Mouse (Mus musculus) liver, adult 2 months (tissue): ENCODE measurements around the gene Gm20388.

Experiments
- CTCF ChIP-seq: fragments of 200-500 bp; IDR thresholded peaks from 2 replicates; pipeline ENCODE4 v1.5.1; 2011; ENCODE audit warnings: low read depth, low read length, control low read depth
- POLR2A ChIP-seq: fragments of 200-500 bp; IDR thresholded peaks from 2 replicates; pipeline ENCODE4 v1.6.1; 2011; ENCODE audit warnings: low read length, control low read depth; ENCODE audit not compliant: insufficient read depth; ENCODE audit errors: extremely low read depth

GRCm38 (mm10) chr8:121511751-121512150, 1601.1 kb downstream of the Gm20388 start:
- no peak for TF ChIP-seq POLR2A
- TF ChIP-seq CTCF = no peak
